Mouse (Mus musculus) heart, embryonic 13.5 days (tissue): ENCODE measurements around the gene Cyp2d10. TPM values are rescaled to one million over a fixed set of nuclear protein-coding genes. Genes with fewer than 3 reads are reported as not detected.
"Not testable (repeated sequence)": the region's sequence is repeated elsewhere in the genome, so short reads cannot be mapped to it uniquely, and the experiment has no call there.

Source experiments
- ATAC-seq: fragments of 200-750 bp; cut with Nextera tagmentation; 2 replicates; pipeline ENCODE4 v1.8.0; 2017; ENCODE audit warnings: moderate TSS enrichment; ENCODE audit not compliant: insufficient number of reproducible peaks, low FRiP score, low TSS enrichment; ENCODE audit errors: extremely low read depth
- H3K27ac ChIP-seq: fragments of 300-500 bp; sonication (generic); replicated peaks from 2 replicates; pipeline ENCODE4 v1.5.1; 2015; ENCODE audit warnings: moderate library complexity, mild to moderate bottlenecking, inconsistent platforms
- H3K27me3 ChIP-seq: fragments of 300-500 bp; sonication (generic); replicated peaks from 2 replicates; pipeline ENCODE4 v1.6.1; 2015; ENCODE audit warnings: mild to moderate bottlenecking, inconsistent platforms
- H3K36me3 ChIP-seq: fragments of 300-500 bp; sonication (generic); 2 replicates; pipeline ENCODE4 v1.6.1; 2015; ENCODE audit warnings: mild to moderate bottlenecking, inconsistent platforms
- H3K4me1 ChIP-seq: fragments of 300-500 bp; sonication (generic); 2 replicates; pipeline ENCODE4 v1.6.1; 2015; ENCODE audit warnings: inconsistent platforms
- H3K4me2 ChIP-seq: fragments of 300-500 bp; sonication (generic); 2 replicates; pipeline ENCODE4 v1.6.1; 2015; ENCODE audit warnings: inconsistent platforms, mild to moderate bottlenecking, moderate library complexity
- H3K4me3 ChIP-seq: fragments of 300-500 bp; sonication (generic); 2 replicates; pipeline ENCODE4 v1.5.1; 2015; ENCODE audit warnings: moderate library complexity, mild to moderate bottlenecking, inconsistent platforms
- H3K9ac ChIP-seq: fragments of 300-500 bp; sonication (generic); 2 replicates; pipeline ENCODE4 v1.6.1; 2015; ENCODE audit warnings: inconsistent platforms, mild to moderate bottlenecking, moderate library complexity
- H3K9me3 ChIP-seq: fragments of 300-500 bp; sonication (generic); 2 replicates; pipeline ENCODE4 v1.6.1; 2016; ENCODE audit warnings: inconsistent platforms
- WGBS: fragments of 180-500 bp; shearing (Covaris S2); methylation state at CpG from one replicate; pipeline ENCODE4 v1.1.7; 2015; ENCODE audit warnings: mixed read lengths; 5-methylcytosine and 5-hydroxymethylcytosine counted together
- polyA plus RNA-seq: library from polyadenylated mRNA; unstranded; fragments of >200 nt; fragmentation: Nextera tagmentation; extraction: Ambion mirVana; gene quantifications from 2 replicates; pipeline ENCODE4 v1.2.1, GENCODE M21; 2015

Cyp2d10 gene
- polyA plus RNA-seq, 1 experiment from 2014 or later, result 0.48 TPM

- not testable (repeated sequence) for H3K9ac ChIP-seq, H3K27me3 ChIP-seq, H3K4me2 ChIP-seq, ATAC-seq, H3K27ac ChIP-seq, H3K36me3 ChIP-seq, H3K4me1 ChIP-seq, H3K4me3 ChIP-seq, H3K9me3 ChIP-seq
- 83% methylated on average over 2 of the region's 2 CpGs for WGBS
Observed at GRCm38 (mm10) chr15:82393922-82394321, 13.1 kb downstream of the Cyp2d10 start, which contains the start of gene Cyp2d11. Gene Cyp2d11, minus strand, starts transcription at chr15:82394022.

GRCm38 (mm10) chr15:82389916-82390315 lies 17.1 kb downstream of the Cyp2d10 start:
- H3K4me1 ChIP-seq, H3K36me3 ChIP-seq, H3K27me3 ChIP-seq, ATAC-seq, H3K4me3 ChIP-seq, H3K9me3 ChIP-seq, H3K4me2 ChIP-seq, H3K9ac ChIP-seq, H3K27ac ChIP-seq: not testable (repeated sequence)
- 85% methylated on average over 10 of the region's 10 CpGs for WGBS

- H3K36me3 ChIP-seq, result no peaks in the 10 kb centered on the region
- H3K4me2 ChIP-seq, result no peak overlapping the region
- H3K9ac ChIP-seq, result no peak overlapping the region
- no peaks in the 10 kb centered on the region for H3K27me3 ChIP-seq
- H3K4me3 ChIP-seq, result no peak overlapping the region
- 83% methylated on average over 2 of the region's 2 CpGs for WGBS
- no peak for ATAC-seq
- no peak overlapping the region for H3K27ac ChIP-seq
- H3K4me1 ChIP-seq, result peaks cover 5% of the 10 kb centered on the region
- no peaks in the 10 kb centered on the region for H3K9me3 ChIP-seq
Observed at GRCm38 (mm10) chr15:82385729-82386128, 21.3 kb downstream of the Cyp2d10 start.

GRCm38 (mm10) chr15:82382441-82382840 lies 24.6 kb downstream of the Cyp2d10 start:
- Histone ChIP-seq H3K36me3 (no peaks in the 10 kb centered on the region), H3K4me1 (peaks cover 34% of the 10 kb centered on the region)
- 80% methylated on average over 2 of the region's 2 CpGs for WGBS

GRCm38 (mm10) chr15:82380714-82381062 lies 26.3 kb downstream of the Cyp2d10 start:
- H3K4me2 ChIP-seq, result peak overlapping the region; percentile 75
- no peak for ATAC-seq
- H3K36me3 ChIP-seq, result no peaks in the 10 kb centered on the region
- H3K9me3 ChIP-seq, result no peaks in the 10 kb centered on the region
- peaks cover 51% of the 10 kb centered on the region for H3K4me1 ChIP-seq
- WGBS, result 33% methylated on average over 7 of the region's 7 CpGs
- H3K27ac ChIP-seq, result peak overlapping the region; percentile 46
- H3K27me3 ChIP-seq, result no peaks in the 10 kb centered on the region
- H3K4me3 ChIP-seq, result peak overlapping the region; percentile 56
- peak overlapping the region; percentile 80 for H3K9ac ChIP-seq

More at GRCm38 (mm10) chr15:82382441-82382840, 24.6 kb downstream of the Cyp2d10 start:
- Histone ChIP-seq H3K4me3 (no peak overlapping the region), H3K4me2 (no peak overlapping the region), H3K9ac (no peak overlapping the region), H3K9me3 (no peaks in the 10 kb centered on the region), H3K27me3 (no peaks in the 10 kb centered on the region), H3K27ac (no peak overlapping the region)
- ATAC-seq, result no peak

GRCm38 (mm10) chr15:82379871-82380713 lies 26.9 kb downstream of the Cyp2d10 start, which contains the start of gene Cyp2d22:
Gene Cyp2d22, minus strand, starts transcription at chr15:82380260.
- Histone ChIP-seq H3K36me3 (no peaks in the 10 kb centered on the region), H3K27me3 (no peaks in the 10 kb centered on the region), H3K9me3 (no peaks in the 10 kb centered on the region), H3K9ac (peak within 1 kb of the TSS; percentile 80), H3K4me3 (peak within 1 kb of the TSS; percentile 56), H3K27ac (peak within 1 kb of the TSS; percentile 75), H3K4me1 (peaks cover 52% of the 10 kb centered on the region), H3K4me2 (peak within 1 kb of the TSS; percentile 75)
- WGBS, result 1% methylated on average over 18 of the region's 24 CpGs
- peak; percentile 77 for ATAC-seq

GRCm38 (mm10) chr15:82379511-82379870 lies 27.5 kb downstream of the Cyp2d10 start:
- Histone ChIP-seq H3K9me3 (no peaks in the 10 kb centered on the region), H3K27ac (peak overlapping the region; percentile 75), H3K27me3 (no peaks in the 10 kb centered on the region), H3K4me3 (peak overlapping the region; percentile 56), H3K4me2 (peak overlapping the region; percentile 75), H3K9ac (peak overlapping the region; percentile 80), H3K4me1 (peaks cover 52% of the 10 kb centered on the region), H3K36me3 (no peaks in the 10 kb centered on the region)
- WGBS, result 10% methylated on average over 7 of the region's 7 CpGs
- no peak for ATAC-seq

- Histone ChIP-seq H3K27me3 (no peaks in the 10 kb centered on the region), H3K9me3 (no peaks in the 10 kb centered on the region), H3K4me2 (peak overlapping the region; percentile 75), H3K4me3 (peak overlapping the region; percentile 56), H3K36me3 (no peaks in the 10 kb centered on the region), H3K4me1 (peaks cover 52% of the 10 kb centered on the region), H3K9ac (peak overlapping the region; percentile 62), H3K27ac (peak overlapping the region; percentile 75)
- WGBS, result 44% methylated on average over 15 of the region's 15 CpGs
- ATAC-seq, result no peak
Observed at GRCm38 (mm10) chr15:82378261-82379180, 28.5 kb downstream of the Cyp2d10 start.

GRCm38 (mm10) chr15:82377701-82378100 lies 29.3 kb downstream of the Cyp2d10 start:
- peak overlapping the region; percentile 75 for H3K27ac ChIP-seq
- 63% methylated on average over 5 of the region's 5 CpGs for WGBS
- 0 out of 2 replicates have a peak, but pooled peaks cover 4% of the 10 kb centered on the region for H3K36me3 ChIP-seq
- H3K4me2 ChIP-seq, result peak overlapping the region; percentile 75; the same call in 1 of the 2 replicates
- no peak for ATAC-seq
- H3K4me1 ChIP-seq, result peaks cover 52% of the 10 kb centered on the region
- H3K9ac ChIP-seq, result no peak overlapping the region
- no peaks in the 10 kb centered on the region for H3K9me3 ChIP-seq
- H3K4me3 ChIP-seq, result no peak overlapping the region
- no peaks in the 10 kb centered on the region for H3K27me3 ChIP-seq

- H3K36me3 ChIP-seq, result 0 out of 2 replicates have a peak, but pooled peaks cover 5% of the 10 kb centered on the region
- peak overlapping the region; percentile 28; the same call in 1 of the 2 replicates for H3K9ac ChIP-seq
- WGBS, result 62% methylated on average over 17 of the region's 17 CpGs
- no peak overlapping the region for H3K4me3 ChIP-seq
- no peak overlapping the region for H3K4me2 ChIP-seq
- H3K27ac ChIP-seq, result peak overlapping the region; percentile 65
- ATAC-seq, result no peak
- H3K4me1 ChIP-seq, result peaks cover 52% of the 10 kb centered on the region
- no peaks in the 10 kb centered on the region for H3K9me3 ChIP-seq
- no peaks in the 10 kb centered on the region for H3K27me3 ChIP-seq
Observed at GRCm38 (mm10) chr15:82376393-82377138, 30.4 kb downstream of the Cyp2d10 start.
